Mouse (Mus musculus): ENCODE data around the gene Sv2b. TPM values are rescaled to one million over a fixed set of nuclear protein-coding genes. Genes with fewer than 3 reads are reported as not detected.
"Not testable (repeated sequence)": the region's sequence is repeated elsewhere in the genome, so short reads cannot be mapped to it uniquely, and the experiment has no call there.

Gene Sv2b
- total RNA-seq, 2 experiments from 2014 or later = not detected

DNA sequence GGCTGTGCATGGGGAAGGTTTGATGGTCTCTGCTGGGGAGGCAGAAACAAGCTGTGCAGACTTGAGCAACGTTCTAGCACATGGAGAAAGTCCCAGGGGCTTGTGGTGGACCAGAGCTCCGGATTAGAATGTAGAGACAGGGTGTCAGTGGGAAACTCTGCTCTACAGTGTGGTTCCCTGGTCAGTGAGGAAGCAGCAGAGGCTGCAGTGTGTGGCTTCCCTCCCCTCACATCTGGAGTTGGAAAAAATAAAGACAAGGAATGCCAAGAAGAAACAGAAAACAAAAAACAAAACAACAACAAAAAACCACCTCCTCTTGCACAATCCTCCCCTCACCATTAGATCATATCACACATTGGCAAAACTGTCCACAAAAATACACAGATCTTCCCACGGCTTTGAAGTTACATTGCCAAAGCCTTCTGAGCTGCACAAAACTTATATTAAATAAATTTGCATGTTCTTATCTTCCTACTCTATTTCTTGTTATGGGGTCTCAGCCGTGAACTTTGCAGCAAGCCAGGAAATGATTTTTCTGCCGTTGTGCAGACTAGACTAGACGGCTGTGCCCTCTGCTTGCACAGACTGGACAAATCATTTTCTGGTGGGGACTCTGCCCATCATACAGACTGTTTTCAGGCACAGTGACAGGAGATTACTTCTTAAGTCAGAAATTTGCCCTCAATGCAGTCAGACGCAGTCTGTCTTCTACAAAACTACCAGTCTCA is 86.2 kb downstream of the Sv2b start:
- ATAC-seq (replicated peaks; ENCODE audit: low FRiP score, poor library complexity, severe bottlenecking) = no peak

DNA sequence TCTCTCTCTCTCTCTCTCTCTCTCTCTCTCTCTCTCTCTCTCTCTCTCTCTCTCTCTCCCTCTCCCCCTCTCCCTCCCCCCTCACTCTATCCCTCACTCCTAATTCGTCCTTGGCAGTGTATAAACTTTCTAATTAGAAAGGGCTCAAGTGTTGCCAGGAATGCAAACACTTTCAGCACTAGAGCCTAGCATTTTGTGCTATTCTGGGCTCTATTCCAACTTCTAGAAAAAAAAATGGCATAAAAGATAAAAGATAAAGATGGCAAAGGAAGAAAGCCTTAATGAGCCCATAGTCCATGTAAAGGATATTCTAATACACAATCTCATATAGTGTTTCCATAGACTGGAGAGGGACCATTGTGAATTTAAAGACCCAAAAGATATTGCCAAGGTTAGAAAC is 88.3 kb downstream of the Sv2b start:
- no peak for ATAC-seq (replicated peaks; ENCODE audit: low FRiP score, poor library complexity, severe bottlenecking)

DNA sequence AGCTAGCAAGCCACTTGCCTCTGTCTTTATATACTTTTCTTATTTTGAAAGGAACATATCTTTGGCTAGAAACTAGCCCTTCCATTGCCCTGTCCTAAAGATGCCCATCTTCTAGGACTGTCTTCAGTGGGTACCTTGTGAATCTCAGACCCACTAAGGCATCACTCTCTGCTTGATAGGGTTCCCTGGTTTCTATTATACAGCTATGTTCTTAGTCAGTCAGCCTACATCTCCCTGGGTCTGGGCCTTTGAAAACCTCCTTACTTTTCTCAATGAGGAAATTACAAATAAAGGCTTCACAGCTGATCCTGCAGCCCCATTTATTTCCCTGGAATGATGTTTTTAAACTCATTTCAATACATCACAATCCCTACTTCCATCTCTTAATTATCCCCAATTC is 88.8 kb downstream of the Sv2b start:
- ATAC-seq (replicated peaks; ENCODE audit: low FRiP score, poor library complexity, severe bottlenecking) = no peak

DNA sequence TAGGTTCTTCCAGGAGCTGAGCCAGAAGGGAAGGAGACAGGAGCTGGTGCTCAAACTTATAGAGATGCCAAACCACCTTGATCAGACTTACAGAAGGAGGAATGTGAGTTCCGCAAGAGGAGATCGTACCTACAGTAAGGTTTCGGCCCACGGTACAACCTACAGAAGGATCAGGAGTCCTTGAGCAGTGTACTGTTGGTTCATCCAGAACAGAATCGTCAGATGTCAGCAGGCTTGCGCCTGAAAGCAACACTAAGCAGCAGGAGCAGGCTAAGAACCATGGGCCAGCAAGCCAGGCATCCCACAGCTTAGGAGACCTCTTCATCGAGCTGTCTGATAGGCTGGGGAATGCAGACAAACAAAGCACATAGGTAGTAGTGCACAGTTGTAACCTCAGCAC is 92.9 kb downstream of the Sv2b start:
- no peak for ATAC-seq (replicated peaks; ENCODE audit: low FRiP score, poor library complexity, severe bottlenecking)

DNA sequence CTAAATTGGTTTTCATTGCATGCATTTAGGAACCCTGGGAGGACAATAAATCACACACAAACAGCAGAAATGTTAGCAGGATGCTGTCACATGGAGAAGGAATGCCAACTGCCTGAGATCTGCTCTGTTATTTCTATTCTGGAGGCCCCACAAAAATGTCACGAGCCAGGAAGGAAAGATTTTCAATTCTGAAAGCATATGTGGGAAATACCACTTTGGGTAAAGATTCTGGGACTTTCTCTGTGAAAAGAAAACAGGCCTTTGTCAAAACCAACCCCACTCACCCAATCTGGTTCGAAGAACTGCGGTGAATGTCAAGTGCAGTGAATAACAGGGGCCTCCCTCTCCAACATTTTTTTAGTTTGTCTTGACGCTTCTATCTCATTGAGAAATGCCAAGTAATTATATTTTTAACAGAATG is 99.8 kb downstream of the Sv2b start:
- ATAC-seq (replicated peaks; ENCODE audit: low FRiP score, poor library complexity, severe bottlenecking) = no peak

DNA sequence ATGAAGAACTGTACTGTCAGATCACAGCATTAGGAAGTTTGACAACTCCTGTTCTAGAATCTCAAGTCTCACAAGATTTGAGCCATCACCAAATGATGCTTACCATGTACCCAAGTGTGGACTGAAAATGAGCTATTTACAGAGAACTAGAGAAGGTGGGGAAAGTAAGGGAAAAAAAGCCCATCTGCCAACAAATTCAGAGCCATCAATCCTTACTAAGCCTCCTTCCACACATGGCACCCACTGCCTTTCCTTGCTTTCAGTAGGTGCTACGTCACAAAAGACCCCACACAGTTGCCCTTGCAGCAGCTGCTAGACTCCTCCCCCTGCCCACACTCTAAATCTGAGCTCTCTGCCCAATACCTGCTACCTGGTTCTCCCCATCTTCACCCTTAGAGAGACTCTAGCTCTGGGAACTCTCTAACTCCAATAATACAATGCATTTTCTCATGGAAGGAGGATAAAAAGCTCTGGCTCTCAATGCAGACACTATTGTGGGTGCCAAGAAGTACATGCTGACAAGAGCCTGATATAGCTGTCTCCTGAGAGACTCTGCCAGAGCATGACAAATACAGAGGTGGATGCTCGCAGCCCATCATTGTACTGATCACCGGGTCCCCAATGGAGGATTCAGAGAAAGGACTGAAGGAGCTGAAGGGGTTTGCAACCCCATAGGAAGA is 101.0 kb downstream of the Sv2b start:
- ATAC-seq (replicated peaks; ENCODE audit: low FRiP score, poor library complexity, severe bottlenecking) = no peak

DNA sequence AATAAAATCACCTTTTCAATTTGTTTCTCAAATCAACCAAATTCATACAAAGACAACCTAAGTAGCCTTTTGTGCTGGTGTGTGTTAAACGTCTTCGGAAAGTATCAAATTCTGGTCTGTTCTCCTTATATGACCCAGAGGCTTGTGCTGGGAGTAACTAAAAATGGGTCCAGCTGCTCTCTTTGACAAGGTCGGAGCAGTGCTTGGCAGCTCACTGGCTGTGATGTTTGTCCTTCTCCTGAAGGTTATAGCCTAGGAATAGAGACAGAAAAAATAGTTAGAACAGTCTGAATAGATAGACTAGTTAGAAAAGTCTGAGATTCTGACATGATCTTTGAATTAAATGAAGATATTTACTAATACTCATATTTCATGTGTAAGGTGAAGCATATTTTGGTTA is 102.4 kb downstream of the Sv2b start:
- no peak for ATAC-seq (replicated peaks; ENCODE audit: low FRiP score, poor library complexity, severe bottlenecking)

DNA sequence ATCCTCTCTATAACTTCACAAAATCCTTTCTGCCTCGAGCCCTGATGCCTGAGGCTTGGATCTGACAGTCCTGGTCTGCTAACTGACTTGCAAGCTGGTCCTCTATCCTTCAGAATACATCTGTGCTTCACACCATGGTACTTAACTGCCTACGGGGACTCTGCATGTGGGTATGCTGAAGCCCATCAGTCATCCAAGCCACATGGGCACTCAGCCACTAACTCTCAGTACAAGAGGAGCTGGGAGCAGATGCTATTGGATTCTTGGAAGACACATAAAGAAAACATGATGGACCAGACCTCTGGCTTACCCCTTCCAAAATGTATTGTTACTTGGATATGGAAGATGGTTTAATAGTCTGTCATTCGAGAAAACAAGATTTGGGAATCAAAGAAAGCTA is 103.7 kb downstream of the Sv2b start:
- ATAC-seq (replicated peaks; ENCODE audit: low FRiP score, poor library complexity, severe bottlenecking) = no peak

DNA sequence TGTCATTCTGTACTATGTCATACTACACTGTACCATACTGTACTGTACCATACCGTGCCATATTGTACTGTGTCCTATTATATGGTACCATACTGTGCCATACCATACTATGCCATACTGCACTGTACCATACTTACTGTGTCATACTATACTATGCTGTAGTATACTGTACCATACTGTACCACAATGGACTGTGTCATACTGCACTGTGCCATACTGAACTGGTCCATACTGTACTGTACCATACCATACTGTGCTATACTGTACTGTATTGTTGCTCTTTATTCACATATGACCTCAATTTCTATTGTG is 114.2 kb downstream of the Sv2b start:
- ATAC-seq (replicated peaks; ENCODE audit: low FRiP score, poor library complexity, severe bottlenecking) = not testable (repeated sequence)

DNA sequence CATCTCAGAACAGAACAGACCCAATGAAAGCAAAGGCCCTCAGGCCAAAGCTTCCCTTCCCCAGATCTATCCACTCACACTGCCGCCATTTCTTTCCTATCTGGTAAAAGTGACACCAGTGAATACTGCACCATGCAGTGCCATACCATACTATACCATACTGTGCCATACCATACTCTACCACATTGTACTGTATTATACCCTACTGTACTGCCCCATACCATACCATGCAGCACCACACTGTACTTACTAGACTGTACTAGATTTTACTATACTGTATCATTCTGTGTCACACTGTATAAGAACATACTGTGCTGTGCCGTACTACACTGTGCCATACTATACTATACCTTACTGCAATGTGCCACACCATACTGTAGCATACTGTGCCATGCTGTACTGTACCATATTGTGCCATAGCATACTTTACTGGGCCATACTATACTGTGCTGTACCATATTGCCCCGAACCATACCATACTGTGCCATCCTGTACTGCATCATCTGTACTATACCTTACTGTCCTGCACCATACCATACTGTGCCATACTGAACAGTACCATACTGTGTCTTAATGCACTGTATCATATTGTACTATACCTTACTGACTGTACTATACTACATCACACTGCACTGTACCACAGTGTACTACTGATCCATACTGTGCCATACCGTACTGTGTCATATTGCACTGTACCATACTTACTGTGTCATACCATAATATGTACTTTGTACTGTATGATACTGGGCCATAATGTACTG is 114.7 kb downstream of the Sv2b start:
- ATAC-seq (replicated peaks; ENCODE audit: low FRiP score, poor library complexity, severe bottlenecking) = no peak; the same call in 1 of the 2 replicates

DNA sequence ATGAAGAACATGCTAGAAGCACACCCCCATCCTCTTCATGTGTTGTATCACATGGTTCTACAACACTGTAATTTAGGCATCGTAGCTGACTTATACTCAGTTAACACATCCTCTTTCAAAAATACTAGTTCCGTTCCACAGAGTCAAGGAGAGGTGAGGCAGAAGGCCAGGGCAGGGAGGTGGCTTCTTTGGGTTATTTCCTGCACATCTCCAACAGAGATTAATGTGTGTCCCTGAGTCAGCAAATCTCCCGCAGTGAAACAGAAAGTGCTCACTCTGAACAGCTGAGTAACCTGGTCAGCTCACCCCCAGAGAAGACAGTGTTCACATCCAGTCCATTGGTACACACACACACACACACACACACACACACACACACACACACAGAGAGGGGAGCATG is 118.9 kb downstream of the Sv2b start:
- no peak for ATAC-seq (replicated peaks; ENCODE audit: low FRiP score, poor library complexity, severe bottlenecking)

DNA sequence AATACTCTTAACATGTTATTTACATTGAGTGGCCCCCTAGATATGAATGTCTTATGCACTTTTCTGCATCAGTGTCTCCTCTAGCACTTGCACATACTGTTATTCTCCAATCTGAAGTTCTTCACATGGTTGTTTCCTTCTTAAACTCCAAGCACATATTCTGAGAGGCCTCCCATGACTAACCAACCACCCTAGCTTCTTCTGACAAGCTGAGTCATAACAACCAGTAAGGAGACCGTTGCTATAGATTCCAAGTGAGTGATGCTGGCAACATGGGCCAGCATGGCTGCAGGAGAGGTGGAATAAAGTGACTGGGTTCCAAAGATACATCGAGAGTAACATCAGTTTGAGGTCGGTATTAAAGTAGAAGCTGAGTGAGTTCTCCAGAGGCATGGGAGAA is 134.0 kb downstream of the Sv2b start:
- ATAC-seq (replicated peaks; ENCODE audit: low FRiP score, poor library complexity, severe bottlenecking) = no peak

DNA sequence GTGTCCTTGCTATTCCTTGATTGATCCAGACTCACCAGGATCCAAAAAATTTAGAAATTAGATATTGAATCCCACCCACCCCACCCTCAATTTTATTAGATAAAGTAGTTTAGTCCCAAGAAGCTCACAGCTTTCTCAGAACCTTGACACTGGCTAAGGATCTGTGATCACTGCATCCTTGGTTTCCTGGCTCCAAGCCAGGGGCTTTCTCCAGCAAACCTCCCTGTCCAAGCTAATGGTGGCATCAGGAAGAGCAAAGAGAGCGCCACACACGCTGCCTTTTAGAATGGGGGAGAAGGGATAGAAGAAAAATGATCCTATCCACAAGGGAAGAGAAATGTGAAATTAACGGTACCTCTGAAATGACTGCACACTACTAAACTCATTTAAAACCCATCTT is 141.6 kb downstream of the Sv2b start:
- ATAC-seq (replicated peaks; ENCODE audit: low FRiP score, poor library complexity, severe bottlenecking) = no peak

DNA sequence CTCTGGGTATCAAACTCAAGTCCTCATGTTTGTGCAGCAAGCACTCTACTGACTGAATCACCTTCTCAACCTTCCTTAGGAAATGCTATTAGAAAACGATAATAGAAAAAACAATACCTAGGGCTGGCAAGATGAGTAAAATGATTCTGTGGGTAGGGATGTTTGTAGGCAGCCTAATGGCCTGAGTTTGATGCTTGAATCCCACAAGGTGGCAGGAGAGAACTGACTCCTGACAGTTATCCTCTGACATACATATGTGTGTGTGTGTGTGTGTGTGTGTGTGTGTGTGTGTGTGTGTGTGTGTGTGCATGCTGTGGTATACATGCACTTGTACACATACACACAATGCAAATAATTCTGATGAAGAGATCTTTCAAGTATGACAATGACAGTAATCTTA is 161.9 kb downstream of the Sv2b start:
- no peak for ATAC-seq (replicated peaks; ENCODE audit: low FRiP score, poor library complexity, severe bottlenecking)

DNA sequence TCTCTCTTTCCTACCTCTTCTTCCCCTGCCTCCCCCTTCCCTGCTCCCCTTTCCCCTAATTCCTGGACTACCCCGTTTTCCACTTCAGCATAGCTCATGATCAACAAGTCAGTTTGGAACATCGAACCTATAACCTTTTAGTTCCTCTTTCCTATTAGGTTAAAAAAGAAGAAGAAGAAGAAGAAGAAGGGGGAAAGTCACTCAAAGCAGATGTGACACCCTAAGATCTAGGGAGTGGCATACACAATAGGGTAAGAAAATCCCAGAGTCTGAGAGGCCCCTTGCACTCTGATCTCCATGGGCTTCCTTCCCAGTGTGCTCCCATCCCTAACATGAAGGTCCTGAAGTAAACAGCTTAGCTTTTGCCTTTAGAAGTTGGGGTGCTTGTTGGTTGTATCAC is 166.3 kb downstream of the Sv2b start:
- no peak for ATAC-seq (replicated peaks; ENCODE audit: low FRiP score, poor library complexity, severe bottlenecking)

DNA sequence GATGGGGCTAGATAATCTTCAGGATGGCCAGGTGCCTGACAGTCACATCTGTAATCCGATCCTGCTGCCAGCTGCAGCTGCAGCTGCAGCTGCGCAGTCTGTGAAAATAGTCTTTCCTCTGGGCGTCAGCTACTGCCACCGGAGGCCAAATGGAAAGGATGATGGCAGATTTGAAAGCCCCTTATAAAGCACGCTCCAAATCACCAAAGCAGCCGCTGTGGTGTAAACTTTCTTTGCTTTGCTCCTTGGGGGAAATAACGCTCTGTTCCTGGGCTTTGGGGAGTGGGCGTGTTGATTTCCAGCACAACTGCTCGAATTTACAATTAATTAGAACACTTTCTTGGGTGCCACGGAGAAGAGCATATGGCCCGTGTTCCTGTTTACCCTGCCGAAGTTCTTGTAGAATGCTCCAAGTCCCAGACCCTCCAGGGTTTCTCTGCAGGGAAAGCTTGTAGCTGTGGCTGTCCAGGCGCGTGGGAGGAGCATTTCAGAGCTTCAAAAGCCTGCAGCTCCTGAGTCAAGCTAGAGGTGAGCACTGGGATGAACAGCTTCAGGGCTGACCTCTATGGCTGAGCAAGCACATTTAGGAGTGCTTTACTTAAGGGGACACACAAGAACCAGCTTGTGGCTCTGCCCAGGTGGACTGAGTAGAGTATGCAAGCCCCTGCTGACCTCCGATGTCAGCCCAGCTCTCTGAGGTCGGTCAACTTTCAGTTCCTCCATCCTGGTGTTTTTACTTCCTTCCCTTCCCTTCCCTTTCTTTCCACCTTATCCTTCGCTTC is 167.0 kb downstream of the Sv2b start:
- ATAC-seq (replicated peaks; ENCODE audit: low FRiP score, poor library complexity, severe bottlenecking) = no peak

DNA sequence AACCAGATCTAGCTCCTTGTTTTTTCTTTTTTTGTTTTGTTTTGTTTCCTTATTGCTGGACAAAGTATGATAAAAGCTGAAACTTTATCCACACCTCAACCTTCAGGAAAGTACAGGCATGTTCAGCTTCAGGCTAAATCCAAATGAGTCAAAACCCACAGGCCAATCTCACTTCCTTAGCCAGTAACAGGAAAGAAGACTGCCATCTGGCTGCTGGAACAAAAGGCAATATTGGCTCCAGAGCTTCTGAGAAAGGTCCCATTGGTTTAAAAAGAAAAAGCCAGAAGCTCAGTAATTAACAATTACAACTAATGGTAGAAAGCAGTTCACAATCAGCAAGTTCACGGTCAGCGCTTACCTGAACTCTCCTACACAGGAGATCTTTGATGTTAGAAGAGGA is 169.8 kb downstream of the Sv2b start:
- ATAC-seq (replicated peaks; ENCODE audit: low FRiP score, poor library complexity, severe bottlenecking) = no peak

DNA sequence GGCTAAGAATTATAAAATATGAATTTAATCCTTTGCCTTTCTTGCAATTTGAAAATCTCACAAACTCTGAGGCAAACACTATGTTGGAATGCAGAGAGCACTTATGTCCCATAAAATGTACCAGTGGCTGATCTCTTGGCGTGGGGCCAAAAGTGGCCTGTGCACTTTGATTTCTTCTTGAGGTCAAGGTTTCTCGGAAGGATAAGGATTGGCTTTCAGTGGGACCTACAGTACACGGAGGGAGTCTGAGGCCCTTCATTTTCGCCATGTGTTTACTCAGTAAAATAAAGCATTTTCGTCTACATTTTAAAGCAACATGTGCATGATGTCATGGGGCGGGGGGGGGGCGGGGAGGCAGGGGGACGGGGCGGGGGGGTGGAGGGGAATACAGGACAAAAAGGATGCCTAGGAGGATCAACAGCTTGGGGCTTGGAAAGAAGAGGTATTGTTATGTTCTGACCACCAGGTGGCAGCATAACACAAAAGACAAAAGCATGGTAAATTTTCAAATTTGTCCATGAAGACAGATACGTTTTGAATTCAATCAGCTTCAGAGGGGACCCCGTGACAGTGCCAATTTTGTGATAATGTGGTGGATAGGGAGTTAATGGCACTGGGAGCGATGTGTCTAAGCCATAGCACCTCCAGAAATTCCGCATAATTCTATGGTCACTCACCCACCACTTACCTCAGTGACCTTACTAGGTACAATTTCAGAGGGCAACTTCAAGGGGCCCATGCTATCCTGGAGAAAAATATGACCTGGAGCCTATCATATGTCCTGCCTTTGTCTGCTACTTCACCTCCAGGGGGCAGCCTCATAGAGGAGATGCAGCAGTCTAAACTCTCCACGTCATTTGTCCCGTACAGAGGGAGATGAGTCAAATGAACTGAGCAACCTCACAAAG is 174.1 kb downstream of the Sv2b start:
- no peak for ATAC-seq (replicated peaks; ENCODE audit: low FRiP score, poor library complexity, severe bottlenecking)

DNA sequence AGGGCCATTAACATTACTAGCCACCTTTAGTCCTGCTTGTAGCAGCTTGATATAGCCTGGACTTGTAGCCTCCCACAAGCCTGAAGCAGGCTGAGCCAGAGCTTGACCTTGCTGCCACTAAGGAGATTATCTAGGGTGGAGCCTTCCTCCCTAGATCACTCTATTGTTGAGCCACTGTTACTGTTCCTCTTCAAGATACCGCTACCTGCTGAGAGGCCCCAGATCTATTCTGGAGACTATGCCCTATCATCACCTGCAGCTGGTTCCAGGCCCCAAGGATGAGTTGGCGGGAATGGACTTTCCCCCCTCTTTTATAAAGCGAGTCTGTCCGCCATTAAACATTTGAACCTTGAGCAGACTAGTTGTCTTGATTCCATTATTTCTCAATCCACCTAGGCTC is 181.0 kb downstream of the Sv2b start:
- ATAC-seq (replicated peaks; ENCODE audit: low FRiP score, poor library complexity, severe bottlenecking) = no peak

All from erythroblast, adult 5-6 weeks (primary cell).